ENCODE assay signal across 7 mouse cellular contexts in the genomic region with DNA sequence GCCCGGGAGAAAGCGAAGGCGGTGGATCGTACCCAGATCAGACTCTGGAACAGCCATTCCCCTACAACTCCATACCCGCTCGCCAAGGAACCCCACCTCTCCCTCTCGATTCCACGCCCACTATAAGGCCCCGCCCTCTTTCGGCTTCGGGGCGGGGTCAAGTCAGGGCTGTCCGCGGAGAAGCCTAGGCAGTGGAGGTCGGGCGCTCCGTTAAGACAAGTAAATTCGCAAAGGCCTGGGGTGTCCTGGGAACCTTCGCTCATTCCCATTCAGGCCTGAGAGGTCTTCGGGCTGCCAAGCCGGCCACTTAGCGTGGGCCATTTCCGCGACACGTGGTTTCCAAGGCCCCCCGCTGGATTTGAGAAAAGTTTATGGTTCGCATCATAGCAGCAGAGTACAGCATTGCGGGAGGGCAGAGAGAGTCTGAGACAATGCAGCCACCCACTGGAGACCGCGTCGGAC. TPM values are rescaled to one million over a fixed set of nuclear protein-coding genes. Genes with fewer than 3 reads are reported as not detected.
DNase-seq lines count a peak whose midpoint lies in the region; ATAC-seq and TF ChIP-seq lines count a peak whose summit lies in the region.

A gene (plus strand): TSS at position 413 of the 462 bp plus-strand sequence.

- no peak for TF ChIP-seq POLR2A in spleen, adult 2 months (IDR thresholded peaks at IDR 0.05; ENCODE audit: low read depth, low read length)

- H3K9ac ChIP-seq in midbrain, embryonic 13.5 days (replicated peaks): peak within 1 kb of the TSS; percentile 86

- WGBS in embryonic facial prominence, embryonic 10.5 days: under 1% methylated on average over 31 of the region's 31 CpGs
- under 1% methylated on average over 31 of the region's 31 CpGs for WGBS in limb, embryonic 10.5 days
- under 1% methylated on average over 31 of the region's 31 CpGs for WGBS in midbrain, embryonic 13.5 days
- under 1% methylated on average over 31 of the region's 31 CpGs for WGBS in spleen, adult 2 months

- H3K4me3 ChIP-seq in embryonic facial prominence, embryonic 10.5 days: peak within 1 kb of the TSS; percentile 90
- H3K4me3 ChIP-seq in limb, embryonic 10.5 days: peak within 1 kb of the TSS; percentile 97
- H3K4me3 ChIP-seq in midbrain, embryonic 13.5 days (replicated peaks): peak within 1 kb of the TSS; percentile 83
- H3K4me3 ChIP-seq in spleen, adult 2 months (ENCODE audit: extremely low read depth, insufficient read depth, insufficient read length): peak within 1 kb of the TSS; percentile 76

- peak; percentile 80 for ATAC-seq in granulocyte monocyte progenitor cell, adult 5-6 weeks (replicated peaks; ENCODE audit: poor library complexity, severe bottlenecking)
- peak; percentile 91 for ATAC-seq in midbrain, embryonic 13.5 days

- peak; percentile 93 for DNase-seq in adrenal gland, postnatal 14 days
- peak; percentile 90 for DNase-seq in embryonic facial prominence, embryonic 10.5 days (ENCODE audit: low spot score)
- peak; percentile 94 for DNase-seq in kidney, adult 11 months
- DNase-seq in limb, embryonic 10.5 days (ENCODE audit: low spot score): peak; percentile 90
- peak; percentile 77 to 87 for DNase-seq in spleen, adult 2 months (ENCODE audit: low read depth in 1 of 2, low spot score in 2 of 2)

- H3K9me3 ChIP-seq in embryonic facial prominence, embryonic 10.5 days: no peaks in the 10 kb centered on the region
- H3K9me3 ChIP-seq in limb, embryonic 10.5 days (replicated peaks): no peaks in the 10 kb centered on the region
- H3K9me3 ChIP-seq in midbrain, embryonic 13.5 days: no peaks in the 10 kb centered on the region

- H3K4me2 ChIP-seq in midbrain, embryonic 13.5 days (replicated peaks): peak within 1 kb of the TSS; percentile 96

- H3K27me3 ChIP-seq in embryonic facial prominence, embryonic 10.5 days (replicated peaks; ENCODE audit: low read depth, poor library complexity, severe bottlenecking): no peaks in the 10 kb centered on the region
- H3K27me3 ChIP-seq in limb, embryonic 10.5 days (ENCODE audit: low read depth, poor library complexity, severe bottlenecking): no peaks in the 10 kb centered on the region
- no peaks in the 10 kb centered on the region for H3K27me3 ChIP-seq in midbrain, embryonic 13.5 days
- no peaks in the 10 kb centered on the region for H3K27me3 ChIP-seq in spleen, adult 2 months (ENCODE audit: control insufficient read depth, insufficient read depth, low read length)

- H3K36me3 ChIP-seq in embryonic facial prominence, embryonic 10.5 days (replicated peaks): peaks cover 24% of the 10 kb centered on the region
- H3K36me3 ChIP-seq in limb, embryonic 10.5 days: peaks cover 32% of the 10 kb centered on the region
- peaks cover 17% of the 10 kb centered on the region for H3K36me3 ChIP-seq in midbrain, embryonic 13.5 days
- 0 out of 2 replicates have a peak, but pooled peaks cover 2% of the 10 kb centered on the region for H3K36me3 ChIP-seq in spleen, adult 2 months (ENCODE audit: control insufficient read depth, insufficient read depth, low read length)

- H3K27ac ChIP-seq in embryonic facial prominence, embryonic 10.5 days (replicated peaks): peak within 1 kb of the TSS; percentile 89
- peak within 1 kb of the TSS; percentile 84 for H3K27ac ChIP-seq in limb, embryonic 10.5 days
- H3K27ac ChIP-seq in midbrain, embryonic 13.5 days: peak within 1 kb of the TSS; percentile 85
- H3K27ac ChIP-seq in spleen, adult 2 months (ENCODE audit: insufficient read depth, low read length): peak within 1 kb of the TSS; percentile 92

- peaks cover 34% of the 10 kb centered on the region for H3K4me1 ChIP-seq in embryonic facial prominence, embryonic 10.5 days
- H3K4me1 ChIP-seq in limb, embryonic 10.5 days: peaks cover 36% of the 10 kb centered on the region
- peaks cover 19% of the 10 kb centered on the region for H3K4me1 ChIP-seq in midbrain, embryonic 13.5 days (replicated peaks)
- H3K4me1 ChIP-seq in spleen, adult 2 months (ENCODE audit: control insufficient read depth, insufficient read depth, insufficient read length): peaks cover 7% of the 10 kb centered on the region; the same call in 1 of the 2 replicates

- TF ChIP-seq CTCF in spleen, adult 2 months (IDR thresholded peaks at IDR 0.05; ENCODE audit: extremely low read depth, insufficient read depth, insufficient read length, insufficient replicate concordance): no peak

RNA-seq across cellular contexts. Expression of the gene that starts here (rescaled TPM):
- total RNA-seq in adrenal gland, postnatal 14 days (2021): 75.8 and 80.5 TPM in 2 replicates
- 32.2 and 32.5 TPM in 2 replicates for polyA plus RNA-seq in embryonic facial prominence, embryonic 10.5 days (2016; fragmentation: Nextera tagmentation; extraction: Ambion mirVana)
- 17.8 and 32.2 TPM in 2 replicates for total RNA-seq in granulocyte monocyte progenitor cell, adult 5-6 weeks (2014; fragmentation: Nextera tagmentation)
- total RNA-seq in granulocyte monocyte progenitor cell, adult 5-6 weeks (2017): 15.2 and 23.4 TPM in 2 replicates
- 32.7 and 37.0 TPM in 2 replicates for polyA plus RNA-seq in limb, embryonic 10.5 days (2016; fragmentation: Nextera tagmentation; extraction: Ambion mirVana)
- polyA plus RNA-seq in midbrain, embryonic 13.5 days (2015; fragmentation: Nextera tagmentation; extraction: Ambion mirVana): 35.5 and 37.6 TPM in 2 replicates
- 10.0 and 12.2 TPM in 2 replicates for polyA plus RNA-seq in spleen, adult 2 months (2012; rRNA removed)

Comparison
In these comparisons a context has a peak if more than half of its experiments do, and no peak if none do; other contexts are left out.
1. Peak in every context shown above with its lines: DNase-seq, ATAC-seq, H3K4me3 ChIP-seq and H3K27ac ChIP-seq.